Mouse (Mus musculus) gastrocnemius, postnatal 14 days (tissue): ENCODE measurements around the gene Cst9. TPM values are rescaled to one million over a fixed set of nuclear protein-coding genes. Genes with fewer than 3 reads are reported as not detected.

Experiments used
- DNase-seq: peaks from one replicate; pipeline ENCODE4 v3.0.0; 2021; ENCODE audit warnings: mixed read lengths
- intact Hi-C: fragments of 180-260 bp; cut with DNase I; formaldehyde crosslinking; loops from one replicate; pipeline ENCODE4 v1.15.1; 2025; ENCODE audit warnings: low total_unique reads
- total RNA-seq, 2 experiments: library from RNA; stranded (reverse); gene quantifications; 2 replicates each; pipeline ENCODE4 v1.2.3; 2021

The Cst9 gene
- total RNA-seq, 2 experiments from 2014 or later = not detected

GRCm38 (mm10) chr2:148874617-148875334 is 39.8 kb downstream of the Cst9 start:
- DNase-seq = no peak
- intact Hi-C loops = no loop called here

DNA sequence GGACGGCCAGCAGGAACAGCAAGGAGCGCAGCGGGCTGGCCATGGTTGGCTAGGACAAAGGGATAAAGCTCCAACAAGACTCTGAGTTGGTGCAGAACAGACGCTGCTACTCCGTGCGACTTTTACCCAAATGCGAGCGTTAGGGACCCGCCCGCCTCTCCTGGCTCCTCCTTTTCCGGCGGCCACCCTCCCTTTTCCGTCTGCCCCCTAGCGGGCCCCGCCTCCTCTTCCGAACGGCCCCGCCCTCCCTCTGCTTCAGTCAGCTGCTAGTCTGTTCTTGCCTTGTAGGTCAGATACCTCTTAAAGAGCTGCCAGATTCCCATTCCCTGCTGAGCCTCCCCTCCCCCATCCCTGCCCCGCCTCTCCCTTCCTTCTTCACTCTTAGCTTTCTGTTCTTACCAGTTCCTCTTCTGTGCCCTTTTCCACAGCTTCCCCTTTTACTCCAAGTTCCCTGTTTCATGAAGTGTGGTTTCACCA is 40.4 kb downstream of the Cst9 start, which contains the start of gene Cst3:
Gene Cst3 (minus strand): TSS at position 358 of the 477 bp plus-strand sequence.
- peak; percentile 96 for DNase-seq
- intact Hi-C loops = no loop called here

DNA sequence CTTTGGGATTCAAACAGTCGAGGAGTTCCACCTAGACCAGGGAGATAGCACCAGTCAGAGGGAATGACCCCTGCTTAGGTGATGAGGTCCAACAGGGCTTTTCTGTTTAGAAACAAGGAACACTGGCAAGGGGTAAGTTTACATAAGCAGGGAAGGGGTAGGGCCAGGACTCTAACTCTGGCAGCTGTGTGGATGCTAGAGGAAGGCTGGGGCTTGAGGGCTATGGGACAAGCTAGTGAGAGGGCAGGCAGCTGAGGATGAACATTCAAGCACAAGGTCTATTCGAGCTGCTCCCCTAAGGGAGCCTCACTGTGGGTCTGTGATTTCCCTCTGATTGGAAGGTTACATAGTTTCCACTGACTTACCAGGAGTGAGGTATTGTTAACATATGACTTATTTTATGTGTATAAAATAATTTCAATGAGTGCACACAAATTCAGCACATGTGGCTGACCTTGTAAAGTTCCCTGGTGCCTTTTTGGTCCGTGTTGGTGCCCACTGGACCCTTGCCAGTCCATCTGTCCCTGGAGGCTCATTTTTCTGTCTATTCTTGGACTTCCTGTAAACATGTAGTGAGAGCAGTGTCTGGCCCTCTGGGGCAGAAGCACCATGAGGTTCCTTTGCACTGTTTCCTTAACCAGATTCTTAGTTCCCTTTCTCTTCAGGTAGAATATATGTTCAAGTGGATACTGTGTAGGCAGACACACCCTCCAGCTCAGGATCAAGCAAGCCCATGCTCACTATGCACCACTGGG is 42.2 kb downstream of the Cst9 start:
- intact Hi-C loops = no loop called here
- DNase-seq = peak; percentile 65

DNA sequence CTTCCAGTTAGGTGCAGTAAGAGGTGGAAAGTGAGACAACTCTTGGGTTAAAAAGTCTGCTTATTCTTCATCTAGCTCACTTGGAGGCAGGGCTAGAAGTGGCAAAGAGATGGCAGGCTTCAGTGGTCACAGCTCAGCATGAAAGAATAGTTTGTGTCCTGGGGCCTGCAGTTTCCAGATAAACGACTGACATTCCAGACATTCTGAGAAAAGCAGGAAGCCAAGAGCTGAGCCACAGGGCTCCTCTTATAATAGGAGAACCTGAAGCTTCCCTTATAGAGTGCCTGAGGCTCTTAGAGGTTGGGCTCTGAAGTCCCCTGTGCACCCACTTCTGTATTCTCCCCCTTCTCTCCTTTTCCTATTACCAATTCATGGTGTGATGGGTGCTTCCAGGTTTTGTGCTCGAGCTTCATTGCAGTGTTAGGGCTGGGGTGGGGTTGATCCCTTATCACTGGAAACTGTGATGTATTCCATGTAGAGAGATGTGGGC is 43.7 kb downstream of the Cst9 start:
- intact Hi-C loops = no loop called here
- no peak for DNase-seq

DNA sequence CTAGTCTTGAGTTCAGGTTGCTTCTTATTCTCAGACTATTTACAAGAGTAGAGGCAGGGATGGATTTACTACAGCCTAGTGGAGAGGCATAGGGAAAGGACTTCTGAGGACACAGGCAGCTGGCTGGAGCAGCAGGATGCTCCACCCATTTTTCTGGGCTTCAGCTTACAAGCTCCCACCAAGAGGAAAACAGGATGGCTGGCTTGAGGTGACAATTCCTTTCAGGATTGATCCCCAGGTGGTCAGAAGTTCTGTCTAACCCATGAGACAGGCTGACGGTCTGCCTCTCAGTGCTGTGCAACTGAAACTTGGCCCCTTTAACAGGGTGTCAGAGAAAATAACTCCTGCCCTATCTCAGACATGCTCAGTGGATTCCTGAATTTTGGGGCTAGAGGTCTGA is 44.3 kb downstream of the Cst9 start:
- peak; percentile 49 for DNase-seq
- intact Hi-C loops = no loop called here

DNA sequence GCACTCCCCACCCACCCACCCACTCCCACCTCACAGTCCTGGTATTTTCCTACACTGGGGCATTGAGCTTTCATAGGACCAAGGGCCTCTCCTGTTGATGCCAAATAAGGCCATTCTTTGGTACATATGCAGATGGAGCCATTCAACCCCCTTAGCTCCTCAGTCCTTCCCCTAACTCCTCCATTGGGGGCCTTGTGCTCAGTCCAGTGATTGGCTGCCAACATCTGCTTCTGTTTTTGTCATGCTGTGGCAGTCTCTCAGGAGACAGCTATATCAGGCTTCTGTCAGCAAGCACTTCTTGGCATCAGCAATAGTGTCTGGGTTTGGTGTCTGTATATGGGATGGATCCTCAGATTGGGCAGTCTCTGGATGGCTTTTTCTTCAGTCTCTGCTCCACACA is 49.8 kb downstream of the Cst9 start:
- no peak for DNase-seq
- intact Hi-C loops = no loop called here

Other genes starting within 250 kb of the Cst9 start
- gene Nxt1, start 162.5 kb upstream of the Cst9 start, total RNA-seq = 1 to 10 TPM; 4.7 to 5.3 TPM
- gene Gzf1, start 154.1 kb upstream of the Cst9 start, total RNA-seq = 10 to 100 TPM; 13.4 to 13.9 TPM
- 1 to 10 TPM; 3.3 to 4.1 TPM for gene Napb, start 102.7 kb upstream of the Cst9 start, total RNA-seq
- not detected for gene Cstl1, start 84.8 kb upstream of the Cst9 start, total RNA-seq
- not detected for gene Cst11, start 63.6 kb upstream of the Cst9 start, total RNA-seq
- gene 8030411F24Rik, start 53.1 kb upstream of the Cst9 start, total RNA-seq = not detected
- gene Cst12, start 45.8 kb upstream of the Cst9 start, total RNA-seq = not detected
- not detected for gene Cst8, start 36.4 kb upstream of the Cst9 start, total RNA-seq
- gene Cst13, start 15.1 kb upstream of the Cst9 start, total RNA-seq = not detected
- 1 to 10 TPM in 1 of 2 experiments, under 1 TPM in 1; 0.53 to 1.5 TPM for gene 9230104L09Rik, start 29.9 kb downstream of the Cst9 start, total RNA-seq
- 100 to 1,000 TPM; 488 to 506 TPM for gene Cst3, start 40.5 kb downstream of the Cst9 start, total RNA-seq
- gene Gm1330, start 168.1 kb downstream of the Cst9 start, total RNA-seq = not detected
- not detected for gene Gm10750, start 182.1 kb downstream of the Cst9 start, total RNA-seq